9 mouse cellular contexts compared by ENCODE assay signal in genomic region chr6:50821401-50822235, GRCm38 (mm10).
DNase-seq lines count a peak whose midpoint lies in the region; ATAC-seq lines count a peak whose summit lies in the region.
"Had no signal": no experiment of that assay in that cellular context is flagged by ENCODE, and none has a peak within 500 bp of the region (broad histone marks: within the 10 kb centered on the region; RNA-seq: fewer than 3 reads in every experiment).

No protein-coding gene starts in this region.

- H3K9me3 ChIP-seq in heart, embryonic 15.5 days (replicated peaks) = no peaks in the 10 kb centered on the region
- no peaks in the 10 kb centered on the region for H3K9me3 ChIP-seq in embryonic facial prominence, embryonic 12.5 days
- H3K9me3 ChIP-seq in intestine, embryonic 16.5 days (ENCODE audit: control insufficient read depth, low read length) = no peaks in the 10 kb centered on the region
- no peaks in the 10 kb centered on the region for H3K9me3 ChIP-seq in midbrain, embryonic 12.5 days

- H3K4me1 ChIP-seq in heart, embryonic 15.5 days (replicated peaks) = peaks cover 7% of the 10 kb centered on the region; the same call in 1 of the 2 replicates
- H3K4me1 ChIP-seq in embryonic facial prominence, embryonic 12.5 days = peaks cover 43% of the 10 kb centered on the region
- H3K4me1 ChIP-seq in intestine, embryonic 16.5 days (ENCODE audit: control insufficient read depth, insufficient read depth, low read length) = peaks cover 11% of the 10 kb centered on the region
- H3K4me1 ChIP-seq in midbrain, embryonic 12.5 days = peaks cover 55% of the 10 kb centered on the region

- H3K27ac ChIP-seq in heart, embryonic 15.5 days = no peak overlapping the region
- peak overlapping the region; percentile 91 for H3K27ac ChIP-seq in embryonic facial prominence, embryonic 12.5 days
- no peak overlapping the region for H3K27ac ChIP-seq in intestine, embryonic 16.5 days (ENCODE audit: low read length)
- peak overlapping the region; percentile 88 for H3K27ac ChIP-seq in midbrain, embryonic 12.5 days (replicated peaks)

- 0 out of 2 replicates have a peak, but pooled peaks have one; percentile 34 for ATAC-seq in heart, embryonic 15.5 days (replicated peaks; ENCODE audit: insufficient number of reproducible peaks, insufficient read depth, low FRiP score, low read depth)
- peak; percentile 74 for ATAC-seq in embryonic facial prominence, embryonic 12.5 days (ENCODE audit: insufficient number of reproducible peaks, insufficient read depth, low FRiP score, low TSS enrichment)
- ATAC-seq in intestine, embryonic 16.5 days = peak; percentile 52; the same call in 1 of the 2 replicates
- peak; percentile 68 for ATAC-seq in midbrain, embryonic 12.5 days (ENCODE audit: low FRiP score, low read depth)
- no peak for ATAC-seq in megakaryocyte-erythroid progenitor cell, adult 5-6 weeks (replicated peaks; ENCODE audit: low FRiP score, low TSS enrichment, poor library complexity, severe bottlenecking)

- H3K4me3 ChIP-seq in heart, embryonic 15.5 days = no peak overlapping the region
- H3K4me3 ChIP-seq in embryonic facial prominence, embryonic 12.5 days = no peak overlapping the region
- no peak overlapping the region for H3K4me3 ChIP-seq in intestine, embryonic 16.5 days (ENCODE audit: low read length)
- no peak overlapping the region for H3K4me3 ChIP-seq in midbrain, embryonic 12.5 days

- 0 out of 2 replicates have a peak, but pooled peaks cover 10% of the 10 kb centered on the region for H3K27me3 ChIP-seq in heart, embryonic 15.5 days
- no peaks in the 10 kb centered on the region for H3K27me3 ChIP-seq in embryonic facial prominence, embryonic 12.5 days
- H3K27me3 ChIP-seq in intestine, embryonic 16.5 days (replicated peaks; ENCODE audit: control insufficient read depth, insufficient read depth, low read length) = no peaks in the 10 kb centered on the region
- no peaks in the 10 kb centered on the region for H3K27me3 ChIP-seq in midbrain, embryonic 12.5 days

- no peak for DNase-seq in heart, adult 8-10 months (ENCODE audit: low spot score)
- DNase-seq in urinary bladder, adult 18-20 months (ENCODE audit: low spot score in 2 of 2) = no peak
- no peak for DNase-seq in urinary bladder, postnatal 25 days (ENCODE audit: low spot score)
- DNase-seq: adrenal gland, postnatal 10 days had no signal

- H3K36me3 ChIP-seq in heart, embryonic 15.5 days = no peaks in the 10 kb centered on the region
- no peaks in the 10 kb centered on the region for H3K36me3 ChIP-seq in embryonic facial prominence, embryonic 12.5 days
- no peaks in the 10 kb centered on the region for H3K36me3 ChIP-seq in intestine, embryonic 16.5 days (ENCODE audit: control insufficient read depth, insufficient read depth, low read length)
- no peaks in the 10 kb centered on the region for H3K36me3 ChIP-seq in midbrain, embryonic 12.5 days

- no peak overlapping the region for H3K9ac ChIP-seq in heart, embryonic 15.5 days
- H3K9ac ChIP-seq in embryonic facial prominence, embryonic 12.5 days = no peak overlapping the region
- no peak overlapping the region for H3K9ac ChIP-seq in intestine, embryonic 16.5 days (ENCODE audit: low read depth, low read length)
- no peak overlapping the region for H3K9ac ChIP-seq in midbrain, embryonic 12.5 days (replicated peaks)

- WGBS in heart, embryonic 15.5 days = 60% methylated on average over 12 of the region's 12 CpGs
- WGBS in embryonic facial prominence, embryonic 12.5 days = 29% methylated on average over 12 of the region's 12 CpGs
- whole genome bisulfite sequencing in intestine, embryonic 16.5 days = 62% methylated on average over 12 of the region's 12 CpGs
- WGBS in midbrain, embryonic 12.5 days = 12% methylated on average over 12 of the region's 12 CpGs

- H3K4me2 ChIP-seq in heart, embryonic 15.5 days = no peak overlapping the region
- no peak overlapping the region for H3K4me2 ChIP-seq in embryonic facial prominence, embryonic 12.5 days (replicated peaks)
- no peak overlapping the region for H3K4me2 ChIP-seq in intestine, embryonic 16.5 days (ENCODE audit: low read depth, low read length)
- peak overlapping the region; percentile 17 for H3K4me2 ChIP-seq in midbrain, embryonic 12.5 days (replicated peaks)

Comparison
In these comparisons a context has a peak if more than half of its experiments do, and no peak if none do; other contexts are left out.
1. H3K27ac ChIP-seq: peak in embryonic facial prominence, embryonic 12.5 days (single experiment) and midbrain, embryonic 12.5 days (single experiment); none in heart, embryonic 15.5 days (single experiment) and intestine, embryonic 16.5 days (single experiment).